Comparison of ENCODE assay signal across 8 mouse cellular contexts in the genomic region with DNA sequence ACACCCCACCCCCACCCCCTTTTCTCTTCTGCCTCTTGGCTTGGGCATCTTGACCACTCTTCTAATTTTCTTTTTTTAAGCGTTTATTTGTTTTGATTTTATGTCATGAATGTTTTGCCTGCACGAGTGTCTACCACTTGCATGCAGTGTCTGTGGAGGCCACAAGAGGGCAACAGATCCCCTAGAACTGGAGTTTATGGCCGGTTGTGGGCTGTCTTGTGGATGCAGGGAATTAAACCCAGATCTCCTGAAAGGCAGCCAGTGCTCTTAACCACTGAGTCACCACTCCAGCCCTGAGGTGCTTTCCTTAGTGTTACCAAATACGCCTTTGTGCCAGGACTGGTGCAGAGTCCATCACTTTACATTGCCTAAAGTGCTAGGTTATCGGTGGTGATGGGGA. TPM values are rescaled to one million over a fixed set of nuclear protein-coding genes. Genes with fewer than 3 reads are reported as not detected.
DNase-seq lines count a peak whose midpoint lies in the region; ATAC-seq and TF ChIP-seq lines count a peak whose summit lies in the region.

No protein-coding gene starts in this region.

- no peaks in the 10 kb centered on the region for H3K36me3 ChIP-seq in hindbrain, embryonic 11.5 days (ENCODE audit: control insufficient read depth, insufficient read depth, low read length)
- H3K36me3 ChIP-seq in hindbrain, embryonic 16.5 days (ENCODE audit: control insufficient read depth, insufficient read depth, low read length), result no peaks in the 10 kb centered on the region
- H3K36me3 ChIP-seq in C2C12 (ENCODE audit: control insufficient read depth, insufficient read depth), result peaks cover 77% of the 10 kb centered on the region
- H3K36me3 ChIP-seq in embryonic facial prominence, embryonic 10.5 days (replicated peaks), result peaks cover 36% of the 10 kb centered on the region
- no peaks in the 10 kb centered on the region for H3K36me3 ChIP-seq in forebrain, embryonic 13.5 days (ENCODE audit: poor library complexity, severe bottlenecking)

- H3K9me3 ChIP-seq in hindbrain, embryonic 11.5 days (ENCODE audit: control insufficient read depth, low read length), result no peaks in the 10 kb centered on the region
- no peaks in the 10 kb centered on the region; the same call in 1 of the 2 replicates for H3K9me3 ChIP-seq in hindbrain, embryonic 16.5 days (ENCODE audit: control insufficient read depth, low read length)
- H3K9me3 ChIP-seq in embryonic facial prominence, embryonic 10.5 days, result no peaks in the 10 kb centered on the region
- H3K9me3 ChIP-seq in forebrain, embryonic 13.5 days (replicated peaks), result no peaks in the 10 kb centered on the region; the same call in 1 of the 2 replicates

- H3K4me2 ChIP-seq in hindbrain, embryonic 11.5 days (replicated peaks; ENCODE audit: low read depth, low read length), result no peak overlapping the region
- no peak overlapping the region for H3K4me2 ChIP-seq in hindbrain, embryonic 16.5 days (ENCODE audit: low read length)
- H3K4me2 ChIP-seq in forebrain, embryonic 13.5 days, result no peak overlapping the region

- WGBS in hindbrain, embryonic 11.5 days, result 64% methylated on average over 5 of the region's 5 CpGs
- WGBS in hindbrain, embryonic 16.5 days, result 64% methylated on average over 5 of the region's 5 CpGs
- 60% methylated on average over 5 of the region's 5 CpGs for WGBS in embryonic facial prominence, embryonic 10.5 days
- 62% methylated on average over 5 of the region's 5 CpGs for WGBS in forebrain, embryonic 13.5 days

- H3K79me3 ChIP-seq in C2C12 (ENCODE audit: low read depth), result peaks cover 3% of the 10 kb centered on the region

- no peak overlapping the region for H3K9ac ChIP-seq in hindbrain, embryonic 11.5 days (ENCODE audit: low read depth, low read length)
- no peak overlapping the region for H3K9ac ChIP-seq in hindbrain, embryonic 16.5 days (ENCODE audit: low read depth, low read length)
- no peak overlapping the region for H3K9ac ChIP-seq in forebrain, embryonic 13.5 days

- ATAC-seq in hindbrain, embryonic 11.5 days (ENCODE audit: low FRiP score), result no peak
- ATAC-seq in hindbrain, embryonic 16.5 days, result no peak
- ATAC-seq in megakaryocyte, adult 5-6 weeks (ENCODE audit: poor library complexity, severe bottlenecking), result peak; percentile 80
- ATAC-seq in forebrain, embryonic 13.5 days, result no peak

- no peaks in the 10 kb centered on the region for H3K4me1 ChIP-seq in hindbrain, embryonic 11.5 days (replicated peaks; ENCODE audit: control insufficient read depth, insufficient read depth, low read length)
- H3K4me1 ChIP-seq in hindbrain, embryonic 16.5 days (ENCODE audit: control insufficient read depth, insufficient read depth, low read depth, low read length), result peaks cover 2% of the 10 kb centered on the region; the same call in 1 of the 2 replicates
- H3K4me1 ChIP-seq in embryonic facial prominence, embryonic 10.5 days, result peaks cover 24% of the 10 kb centered on the region
- H3K4me1 ChIP-seq in forebrain, embryonic 13.5 days, result no peaks in the 10 kb centered on the region

- peak; percentile 51 for DNase-seq in hindbrain, embryonic 11.5 days (ENCODE audit: low spot score)
- peak; percentile 53 for DNase-seq in NIH3T3 (ENCODE audit: low read depth)
- peak; percentile 47 for DNase-seq in embryonic facial prominence, embryonic 10.5 days (ENCODE audit: low spot score)
- no peak for DNase-seq in neural tube, embryonic 10.5 days (ENCODE audit: extremely low spot score, low spot score)

- TF ChIP-seq CTCF in C2C12 (IDR thresholded peaks at IDR 0.05; ENCODE audit: control insufficient read depth, insufficient read depth, insufficient read length), result peak; percentile 25

- H3ac ChIP-seq in C2C12 (ENCODE audit: control insufficient read depth, insufficient read length, low read depth), result no peak overlapping the region

- no peak overlapping the region for H3K27ac ChIP-seq in hindbrain, embryonic 11.5 days (ENCODE audit: low read depth, low read length)
- H3K27ac ChIP-seq in hindbrain, embryonic 16.5 days (ENCODE audit: low read depth, low read length), result no peak overlapping the region
- 0 out of 2 replicates have a peak overlapping the region, but pooled peaks have one; percentile 24 for H3K27ac ChIP-seq in embryonic facial prominence, embryonic 10.5 days (replicated peaks)
- no peak overlapping the region for H3K27ac ChIP-seq in forebrain, embryonic 13.5 days

- H3K79me2 ChIP-seq in C2C12 (ENCODE audit: control insufficient read depth, insufficient read depth), result peaks cover 26% of the 10 kb centered on the region

- H3K27me3 ChIP-seq in hindbrain, embryonic 11.5 days (ENCODE audit: control insufficient read depth, insufficient read depth, low read length), result no peaks in the 10 kb centered on the region
- H3K27me3 ChIP-seq in hindbrain, embryonic 16.5 days (replicated peaks; ENCODE audit: control insufficient read depth, insufficient read depth, low read length), result no peaks in the 10 kb centered on the region
- H3K27me3 ChIP-seq in C2C12 (ENCODE audit: control insufficient read depth, insufficient read depth, insufficient read length), result no peaks in the 10 kb centered on the region
- H3K27me3 ChIP-seq in embryonic facial prominence, embryonic 10.5 days (replicated peaks; ENCODE audit: low read depth, poor library complexity, severe bottlenecking), result no peaks in the 10 kb centered on the region
- H3K27me3 ChIP-seq in forebrain, embryonic 13.5 days, result no peaks in the 10 kb centered on the region

- H3K4me3 ChIP-seq in hindbrain, embryonic 11.5 days (ENCODE audit: low read depth, low read length), result no peak overlapping the region
- no peak overlapping the region for H3K4me3 ChIP-seq in hindbrain, embryonic 16.5 days (ENCODE audit: low read length)
- H3K4me3 ChIP-seq in C2C12 (ENCODE audit: insufficient read depth, poor library complexity, severe bottlenecking), result no peak overlapping the region
- H3K4me3 ChIP-seq in embryonic facial prominence, embryonic 10.5 days, result no peak overlapping the region
- H3K4me3 ChIP-seq in forebrain, embryonic 13.5 days, result no peak overlapping the region

TF ChIP-seq in C2C12, 6 proteins besides CTCF, POLR2A, EP300 and RAD21:
- TF ChIP-seq USF1 (IDR thresholded peaks at IDR 0.05; ENCODE audit: low read depth) (no peak), CEBPB (IDR thresholded peaks at IDR 0.05; ENCODE audit: low read depth) (no peak), MAX (IDR thresholded peaks at IDR 0.05) (peak; percentile 52)

RNA-seq across cellular contexts. Expression of gene Parvg, which starts 39.8 kb away (rescaled TPM):
- polyA plus RNA-seq in hindbrain, embryonic 11.5 days (2014; fragmentation: Nextera tagmentation; extraction: Ambion mirVana), result 0.57 and 0.62 TPM in 2 replicates
- polyA plus RNA-seq in hindbrain, embryonic 16.5 days (2015; fragmentation: Nextera tagmentation; extraction: Ambion mirVana), result 1.4 TPM in 2 replicates
- 0.09 TPM for polyA plus RNA-seq in C2C12 (2012; fragmentation: generic; extraction: Trizol)
- polyA plus RNA-seq in embryonic facial prominence, embryonic 10.5 days (2016; fragmentation: Nextera tagmentation; extraction: Ambion mirVana), result 0.70 and 1.0 TPM in 2 replicates
- total RNA-seq in megakaryocyte, adult 5-6 weeks (2015), result 54.9 and 59.6 TPM in 2 replicates
- 147 and 225 TPM in 2 replicates for total RNA-seq in megakaryocyte, adult 5-6 weeks (2017)
- polyA plus RNA-seq in forebrain, embryonic 13.5 days (2015; fragmentation: Nextera tagmentation; extraction: Ambion mirVana), result 0.64 and 0.66 TPM in 2 replicates

RNA-seq across cellular contexts. Expression of gene Parvb, which starts 52.2 kb away (rescaled TPM):
- 9.4 and 9.5 TPM in 2 replicates for polyA plus RNA-seq in hindbrain, embryonic 11.5 days (2014; fragmentation: Nextera tagmentation; extraction: Ambion mirVana)
- polyA plus RNA-seq in hindbrain, embryonic 16.5 days (2015; fragmentation: Nextera tagmentation; extraction: Ambion mirVana), result 4.3 and 4.8 TPM in 2 replicates
- 103 TPM for polyA plus RNA-seq in C2C12 (2012; fragmentation: generic; extraction: Trizol)
- polyA plus RNA-seq in embryonic facial prominence, embryonic 10.5 days (2016; fragmentation: Nextera tagmentation; extraction: Ambion mirVana), result 7.1 and 8.4 TPM in 2 replicates
- total RNA-seq in megakaryocyte, adult 5-6 weeks (2015), result 32.7 and 38.8 TPM in 2 replicates
- 9.5 and 10.6 TPM in 2 replicates for total RNA-seq in megakaryocyte, adult 5-6 weeks (2017)
- 2.1 and 2.6 TPM in 2 replicates for polyA plus RNA-seq in forebrain, embryonic 13.5 days (2015; fragmentation: Nextera tagmentation; extraction: Ambion mirVana)
